Mouse (Mus musculus): ENCODE measurements around the gene Capns2.

- TF ChIP-seq POLR2A (IDR thresholded peaks at IDR 0.05; ENCODE audit: borderline replicate concordance, low read depth, low read length): no peak
- no peak for TF ChIP-seq CTCF (IDR thresholded peaks at IDR 0.05; ENCODE audit: low read depth, low read length)
Observed at GRCm38 (mm10) chr8:92883771-92884170, 17.4 kb upstream of the Capns2 start.
